Mouse (Mus musculus): ENCODE measurements around the gene Tgif1. TPM values are rescaled to one million over a fixed set of nuclear protein-coding genes. Genes with fewer than 3 reads are reported as not detected.

Gene Tgif1
- polyA plus RNA-seq, 1 experiment: 5.5 TPM

- no peak for TF ChIP-seq GATA1 (IDR thresholded peaks at IDR 0.05; ENCODE audit: low read length)
Observed at GRCm38 (mm10) chr17:70850996-70851991, 2.1 kb downstream of the Tgif1 start.

GRCm38 (mm10) chr17:70850233-70850995 is 2.9 kb downstream of the Tgif1 start:
- TF ChIP-seq GATA1 (IDR thresholded peaks at IDR 0.05; ENCODE audit: low read length): no peak

- TF ChIP-seq GATA1 (IDR thresholded peaks at IDR 0.05; ENCODE audit: low read length): no peak
Observed at GRCm38 (mm10) chr17:70849399-70850232, 3.7 kb downstream of the Tgif1 start.

- no peak for TF ChIP-seq GATA1 (IDR thresholded peaks at IDR 0.05; ENCODE audit: low read length)
Observed at GRCm38 (mm10) chr17:70848511-70849398, 4.6 kb downstream of the Tgif1 start.

GRCm38 (mm10) chr17:70847751-70848510 is 5.4 kb downstream of the Tgif1 start:
- no peak for TF ChIP-seq GATA1 (IDR thresholded peaks at IDR 0.05; ENCODE audit: low read length)

GRCm38 (mm10) chr17:70847086-70847485 is 6.3 kb downstream of the Tgif1 start:
- TF ChIP-seq GATA1 (IDR thresholded peaks at IDR 0.05; ENCODE audit: low read length): no peak

GRCm38 (mm10) chr17:70846111-70846644 is 7.2 kb downstream of the Tgif1 start:
- no peak for TF ChIP-seq GATA1 (IDR thresholded peaks at IDR 0.05; ENCODE audit: low read length)

- no peak for TF ChIP-seq GATA1 (IDR thresholded peaks at IDR 0.05; ENCODE audit: low read length)
Observed at GRCm38 (mm10) chr17:70845543-70845942, 7.8 kb downstream of the Tgif1 start.

- no peak for TF ChIP-seq GATA1 (IDR thresholded peaks at IDR 0.05; ENCODE audit: low read length)
Observed at GRCm38 (mm10) chr17:70844971-70845370, 8.4 kb downstream of the Tgif1 start.

GRCm38 (mm10) chr17:70843252-70843651 is 10.1 kb downstream of the Tgif1 start:
- no peak for TF ChIP-seq GATA1 (IDR thresholded peaks at IDR 0.05; ENCODE audit: low read length)

- no peak for TF ChIP-seq GATA1 (IDR thresholded peaks at IDR 0.05; ENCODE audit: low read length)
Observed at GRCm38 (mm10) chr17:70838533-70838932, 14.8 kb downstream of the Tgif1 start.

GRCm38 (mm10) chr17:70838031-70838430 is 15.3 kb downstream of the Tgif1 start:
- TF ChIP-seq GATA1 (IDR thresholded peaks at IDR 0.05; ENCODE audit: low read length): no peak

- TF ChIP-seq GATA1 (IDR thresholded peaks at IDR 0.05; ENCODE audit: low read length): no peak
Observed at GRCm38 (mm10) chr17:70836820-70837219, 16.5 kb downstream of the Tgif1 start.
